Mouse (Mus musculus): ENCODE data around the gene Dcaf6. TPM values are rescaled to one million over a fixed set of nuclear protein-coding genes. Genes with fewer than 3 reads are reported as not detected.

Gene Dcaf6
- polyA plus RNA-seq, 1 experiment: 24.1 TPM

- no peak for TF ChIP-seq POLR2A (IDR thresholded peaks at IDR 0.05; ENCODE audit: insufficient read length, low read depth)
- TF ChIP-seq POLR2AphosphoS2 (IDR thresholded peaks at IDR 0.05; ENCODE audit: insufficient read length, low read depth): no peak
- no peak for TF ChIP-seq MYOG (IDR thresholded peaks at IDR 0.05; ENCODE audit: control insufficient read depth in 1 of 3, insufficient read depth in 1 of 3, insufficient read length in 2 of 3, low read depth in 2 of 3)
- TF ChIP-seq REST (IDR thresholded peaks at IDR 0.05; ENCODE audit: insufficient read depth, insufficient read length): no peak
- no peak for TF ChIP-seq MYOD1 (IDR thresholded peaks at IDR 0.05; ENCODE audit: control insufficient read depth in 1 of 3, insufficient read length in 2 of 3, low read depth in 2 of 3)
- TF ChIP-seq TCF3 (IDR thresholded peaks at IDR 0.05; ENCODE audit: insufficient read length, low read depth): no peak
- no peak for TF ChIP-seq SRF (IDR thresholded peaks at IDR 0.05; ENCODE audit: control insufficient read depth, insufficient read length, low read depth)
- TF ChIP-seq USF1 (IDR thresholded peaks at IDR 0.05; ENCODE audit: low read depth): no peak
- TF ChIP-seq MAX (IDR thresholded peaks at IDR 0.05; ENCODE audit: low read depth): no peak
- no peak for TF ChIP-seq CEBPB (IDR thresholded peaks at IDR 0.05; ENCODE audit: insufficient read depth, poor library complexity, severe bottlenecking)
- no peak for TF ChIP-seq E2F4 (IDR thresholded peaks at IDR 0.05; ENCODE audit: insufficient read depth)
- no peak for TF ChIP-seq TCF12 (IDR thresholded peaks at IDR 0.05; ENCODE audit: insufficient read depth, poor library complexity, severe bottlenecking)
- Histone ChIP-seq H3K27me3 (ENCODE audit: control insufficient read depth, insufficient read depth, insufficient read length) (no peaks in the 10 kb centered on the region), H3K79me2 (ENCODE audit: control insufficient read depth, insufficient read depth) (no peaks in the 10 kb centered on the region), H3K4me2 (ENCODE audit: low read depth) (no peak overlapping the region), H3ac (ENCODE audit: control insufficient read depth, insufficient read length) (no peak overlapping the region), H3K4me3 (no peak overlapping the region), H3K36me3 (ENCODE audit: control insufficient read depth, insufficient read depth) (peaks cover 14% of the 10 kb centered on the region)
Measured at GRCm38 (mm10) chr1:165386525-165386923, 73.8 kb downstream of the Dcaf6 start.

- no peak overlapping the region for H3K4me3 ChIP-seq
- no peaks in the 10 kb centered on the region for H3K79me2 ChIP-seq (ENCODE audit: control insufficient read depth, insufficient read depth)
- H3K36me3 ChIP-seq (ENCODE audit: control insufficient read depth, insufficient read depth): peaks cover 14% of the 10 kb centered on the region
- TF ChIP-seq CEBPB (IDR thresholded peaks at IDR 0.05; ENCODE audit: insufficient read depth, poor library complexity, severe bottlenecking): no peak
- TF ChIP-seq REST (IDR thresholded peaks at IDR 0.05; ENCODE audit: insufficient read depth, insufficient read length): no peak
- no peak for TF ChIP-seq MYOD1 (IDR thresholded peaks at IDR 0.05; ENCODE audit: control insufficient read depth in 1 of 3, insufficient read length in 2 of 3, low read depth in 2 of 3)
- TF ChIP-seq E2F4 (IDR thresholded peaks at IDR 0.05; ENCODE audit: insufficient read depth): no peak
- TF ChIP-seq POLR2AphosphoS2 (IDR thresholded peaks at IDR 0.05; ENCODE audit: insufficient read length, low read depth): no peak
- no peak for TF ChIP-seq MAX (IDR thresholded peaks at IDR 0.05; ENCODE audit: low read depth)
- TF ChIP-seq POLR2A (IDR thresholded peaks at IDR 0.05; ENCODE audit: insufficient read length, low read depth): no peak
- H3ac ChIP-seq (ENCODE audit: control insufficient read depth, insufficient read length): no peak overlapping the region
- H3K27me3 ChIP-seq (ENCODE audit: control insufficient read depth, insufficient read depth, insufficient read length): no peaks in the 10 kb centered on the region
- no peak overlapping the region for H3K4me2 ChIP-seq (ENCODE audit: low read depth)
Measured at GRCm38 (mm10) chr1:165385810-165386524, 74.3 kb downstream of the Dcaf6 start.

- no peaks in the 10 kb centered on the region for H3K27me3 ChIP-seq (ENCODE audit: control insufficient read depth, insufficient read depth, insufficient read length)
- no peaks in the 10 kb centered on the region for H3K79me2 ChIP-seq (ENCODE audit: control insufficient read depth, insufficient read depth)
- H3K4me3 ChIP-seq: no peak overlapping the region
- H3K36me3 ChIP-seq (ENCODE audit: control insufficient read depth, insufficient read depth): peaks cover 5% of the 10 kb centered on the region
- TF ChIP-seq TCF3 (IDR thresholded peaks at IDR 0.05; ENCODE audit: insufficient read length, low read depth) (no peak), MYOD1 (IDR thresholded peaks at IDR 0.05; ENCODE audit: control insufficient read depth in 1 of 3, insufficient read length in 2 of 3, low read depth in 2 of 3) (no peak), MYOG (IDR thresholded peaks at IDR 0.05; ENCODE audit: control insufficient read depth in 1 of 3, insufficient read depth in 1 of 3, insufficient read length in 2 of 3, low read depth in 2 of 3) (no peak), SRF (IDR thresholded peaks at IDR 0.05; ENCODE audit: control insufficient read depth, insufficient read length, low read depth) (no peak), CEBPB (IDR thresholded peaks at IDR 0.05; ENCODE audit: insufficient read depth, poor library complexity, severe bottlenecking) (no peak), E2F4 (IDR thresholded peaks at IDR 0.05; ENCODE audit: insufficient read depth) (no peak), POLR2AphosphoS2 (IDR thresholded peaks at IDR 0.05; ENCODE audit: insufficient read length, low read depth) (no peak), POLR2A (IDR thresholded peaks at IDR 0.05; ENCODE audit: insufficient read length, low read depth) (no peak), TCF12 (IDR thresholded peaks at IDR 0.05; ENCODE audit: insufficient read depth, poor library complexity, severe bottlenecking) (no peak), USF1 (IDR thresholded peaks at IDR 0.05; ENCODE audit: low read depth) (no peak), MAX (IDR thresholded peaks at IDR 0.05; ENCODE audit: low read depth) (no peak), REST (IDR thresholded peaks at IDR 0.05; ENCODE audit: insufficient read depth, insufficient read length) (no peak)
- H3ac ChIP-seq (ENCODE audit: control insufficient read depth, insufficient read length): no peak overlapping the region
- no peak overlapping the region for H3K4me2 ChIP-seq (ENCODE audit: low read depth)
Measured at GRCm38 (mm10) chr1:165373839-165374238, 86.4 kb downstream of the Dcaf6 start.

- no peaks in the 10 kb centered on the region for H3K27me3 ChIP-seq (ENCODE audit: control insufficient read depth, insufficient read depth, insufficient read length)
- H3ac ChIP-seq (ENCODE audit: control insufficient read depth, insufficient read length): no peak overlapping the region
- no peaks in the 10 kb centered on the region for H3K79me2 ChIP-seq (ENCODE audit: control insufficient read depth, insufficient read depth)
- peaks cover 8% of the 10 kb centered on the region for H3K36me3 ChIP-seq (ENCODE audit: control insufficient read depth, insufficient read depth)
- TF ChIP-seq TCF3 (IDR thresholded peaks at IDR 0.05; ENCODE audit: insufficient read length, low read depth) (no peak), TCF12 (IDR thresholded peaks at IDR 0.05; ENCODE audit: insufficient read depth, poor library complexity, severe bottlenecking) (no peak), MAX (IDR thresholded peaks at IDR 0.05; ENCODE audit: low read depth) (no peak), POLR2AphosphoS2 (IDR thresholded peaks at IDR 0.05; ENCODE audit: insufficient read length, low read depth) (no peak), POLR2A (IDR thresholded peaks at IDR 0.05; ENCODE audit: insufficient read length, low read depth) (no peak), MYOG (IDR thresholded peaks at IDR 0.05; ENCODE audit: control insufficient read depth in 1 of 3, insufficient read depth in 1 of 3, insufficient read length in 2 of 3, low read depth in 2 of 3) (no peak), SRF (IDR thresholded peaks at IDR 0.05; ENCODE audit: control insufficient read depth, insufficient read length, low read depth) (no peak), CEBPB (IDR thresholded peaks at IDR 0.05; ENCODE audit: insufficient read depth, poor library complexity, severe bottlenecking) (no peak), USF1 (IDR thresholded peaks at IDR 0.05; ENCODE audit: low read depth) (no peak), E2F4 (IDR thresholded peaks at IDR 0.05; ENCODE audit: insufficient read depth) (no peak)
- no peak overlapping the region for H3K4me2 ChIP-seq (ENCODE audit: low read depth)
- H3K4me3 ChIP-seq: no peak overlapping the region
Measured at GRCm38 (mm10) chr1:165370990-165371389, 89.3 kb downstream of the Dcaf6 start.
